Mouse (Mus musculus): Measurements from ENCODE around the gene Slc27a4.

GRCm38 (mm10) chr2:29820025-29820817 is 17.8 kb downstream of the Slc27a4 start, which contains the start of gene Urm1:
- TF ChIP-seq CTCF (IDR thresholded peaks at IDR 0.05) (peak; percentile 12; the same call in 1 of the 2 replicates), EP300 (IDR thresholded peaks at IDR 0.05) (no peak; the same call in 1 of the 2 replicates)
